Mouse (Mus musculus): ENCODE measurements around the gene Elmo1. TPM values are rescaled to one million over a fixed set of nuclear protein-coding genes. Genes with fewer than 3 reads are reported as not detected.

Elmo1 gene
- polyA plus RNA-seq, 1 experiment, result 0.40 TPM

DNA sequence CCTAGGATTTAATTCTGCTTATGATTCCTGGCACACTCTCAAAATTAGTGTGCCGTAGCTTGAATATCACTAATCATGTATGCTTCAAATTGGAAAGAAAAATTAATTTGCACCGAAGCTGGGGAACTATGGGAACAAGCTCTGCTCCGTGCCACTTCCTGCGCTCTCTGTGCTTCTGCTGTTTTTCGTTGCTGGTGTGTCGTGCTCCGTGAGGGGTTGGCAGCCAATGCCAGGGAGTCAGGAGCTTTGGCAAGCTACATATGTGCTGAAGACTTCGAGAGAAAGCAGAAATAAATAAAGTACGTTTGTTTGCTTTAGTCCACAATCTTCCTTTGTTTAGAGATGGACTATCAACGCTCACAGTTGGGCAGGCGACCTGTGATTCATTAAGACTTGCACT, 225.7 kb downstream of the Elmo1 start:
- no peak overlapping the region for H3ac ChIP-seq (ENCODE audit: control insufficient read depth, insufficient read length)
- no peaks in the 10 kb centered on the region for H3K36me3 ChIP-seq (ENCODE audit: control insufficient read depth, insufficient read depth)
- no peak overlapping the region for H3K4me2 ChIP-seq (ENCODE audit: low read depth)
- no peak for TF ChIP-seq TCF12 (IDR thresholded peaks at IDR 0.05; ENCODE audit: insufficient read depth, poor library complexity, severe bottlenecking)
- TF ChIP-seq SRF (IDR thresholded peaks at IDR 0.05; ENCODE audit: control insufficient read depth, insufficient read length, low read depth), result no peak
- no peak for TF ChIP-seq CEBPB (IDR thresholded peaks at IDR 0.05; ENCODE audit: insufficient read depth, poor library complexity, severe bottlenecking)
- no peak for TF ChIP-seq POLR2AphosphoS2 (IDR thresholded peaks at IDR 0.05; ENCODE audit: insufficient read length, low read depth)
- TF ChIP-seq MYOG (IDR thresholded peaks at IDR 0.05; ENCODE audit: control insufficient read depth in 1 of 3, insufficient read depth in 1 of 3, insufficient read length in 2 of 3, low read depth in 2 of 3), result no peak
- no peak for TF ChIP-seq TCF3 (IDR thresholded peaks at IDR 0.05; ENCODE audit: insufficient read length, low read depth)
- H3K79me2 ChIP-seq (ENCODE audit: control insufficient read depth, insufficient read depth), result no peaks in the 10 kb centered on the region
- no peak overlapping the region for H3K4me3 ChIP-seq
- no peaks in the 10 kb centered on the region for H3K27me3 ChIP-seq (ENCODE audit: control insufficient read depth, insufficient read depth, insufficient read length)

DNA sequence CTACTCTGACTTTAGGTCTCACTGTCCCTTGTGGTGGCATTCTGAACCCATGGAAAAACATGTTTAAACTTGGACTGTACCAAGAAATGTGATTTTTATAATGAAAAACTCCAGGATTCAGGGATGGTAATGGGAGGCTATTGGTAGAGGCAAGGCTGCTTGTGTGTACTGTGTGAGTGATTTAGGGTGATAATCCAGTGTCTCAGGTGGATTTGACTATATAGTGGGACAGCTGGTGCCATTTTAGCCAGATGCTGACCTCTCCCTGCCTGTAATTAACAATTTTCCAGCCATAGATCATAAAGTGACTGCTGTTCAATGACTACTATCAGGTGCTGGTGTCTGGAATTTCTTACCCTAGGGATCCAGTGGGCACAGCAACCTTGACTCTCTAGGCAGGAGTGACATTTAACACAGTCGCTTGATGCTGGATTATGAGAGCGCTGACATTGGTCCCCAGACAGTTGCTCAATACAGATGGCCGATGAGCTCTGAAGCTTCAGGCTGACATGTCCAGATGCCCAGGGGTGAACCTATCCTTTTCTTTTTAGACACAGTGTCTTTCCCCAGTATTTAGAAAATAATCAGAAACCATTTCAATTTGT, 228.3 kb downstream of the Elmo1 start:
- Histone ChIP-seq H3K4me2 (ENCODE audit: low read depth) (no peak overlapping the region), H3ac (ENCODE audit: control insufficient read depth, insufficient read length) (no peak overlapping the region), H3K4me3 (no peak overlapping the region), H3K79me2 (ENCODE audit: control insufficient read depth, insufficient read depth) (no peaks in the 10 kb centered on the region), H3K36me3 (ENCODE audit: control insufficient read depth, insufficient read depth) (no peaks in the 10 kb centered on the region), H3K27me3 (ENCODE audit: control insufficient read depth, insufficient read depth, insufficient read length) (no peaks in the 10 kb centered on the region)
- no peak for TF ChIP-seq MAX (IDR thresholded peaks at IDR 0.05; ENCODE audit: low read depth)
- no peak for TF ChIP-seq E2F4 (IDR thresholded peaks at IDR 0.05; ENCODE audit: insufficient read depth)
- TF ChIP-seq POLR2AphosphoS2 (IDR thresholded peaks at IDR 0.05; ENCODE audit: insufficient read length, low read depth), result no peak
- TF ChIP-seq TCF3 (IDR thresholded peaks at IDR 0.05; ENCODE audit: insufficient read length, low read depth), result no peak
- no peak for TF ChIP-seq SRF (IDR thresholded peaks at IDR 0.05; ENCODE audit: control insufficient read depth, insufficient read length, low read depth)
- no peak for TF ChIP-seq USF1 (IDR thresholded peaks at IDR 0.05; ENCODE audit: low read depth)
- no peak for TF ChIP-seq REST (IDR thresholded peaks at IDR 0.05; ENCODE audit: insufficient read depth, insufficient read length)
- TF ChIP-seq CEBPB (IDR thresholded peaks at IDR 0.05; ENCODE audit: insufficient read depth, poor library complexity, severe bottlenecking), result no peak
- TF ChIP-seq MYOD1 (IDR thresholded peaks at IDR 0.05; ENCODE audit: control insufficient read depth in 1 of 3, insufficient read length in 2 of 3, low read depth in 2 of 3), result no peak
- no peak for TF ChIP-seq POLR2A (IDR thresholded peaks at IDR 0.05; ENCODE audit: insufficient read length, low read depth)
- no peak for TF ChIP-seq MYOG (IDR thresholded peaks at IDR 0.05; ENCODE audit: control insufficient read depth in 1 of 3, insufficient read depth in 1 of 3, insufficient read length in 2 of 3, low read depth in 2 of 3)
- no peak for TF ChIP-seq TCF12 (IDR thresholded peaks at IDR 0.05; ENCODE audit: insufficient read depth, poor library complexity, severe bottlenecking)

DNA sequence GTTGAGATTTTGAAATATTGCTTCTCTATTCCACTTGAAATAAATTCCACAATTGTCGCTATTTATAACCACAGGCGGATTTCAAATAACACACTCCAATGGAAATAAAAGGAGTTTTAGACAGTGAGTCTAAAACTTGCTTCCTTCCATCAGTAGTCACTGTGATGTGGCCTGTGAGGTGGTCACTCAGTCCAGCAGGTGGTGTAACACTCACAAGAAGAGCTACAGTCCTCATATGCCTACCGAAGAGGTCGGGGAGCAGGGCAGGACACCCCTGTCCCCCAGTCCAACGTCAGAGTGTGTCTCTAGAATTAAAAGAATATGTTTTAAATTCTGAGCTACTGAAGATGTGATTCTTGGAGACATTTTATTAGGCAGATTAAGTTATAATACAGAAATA, 229.8 kb downstream of the Elmo1 start:
- H3ac ChIP-seq (ENCODE audit: control insufficient read depth, insufficient read length), result no peak overlapping the region
- H3K4me2 ChIP-seq (ENCODE audit: low read depth), result no peak overlapping the region
- no peaks in the 10 kb centered on the region for H3K36me3 ChIP-seq (ENCODE audit: control insufficient read depth, insufficient read depth)
- TF ChIP-seq REST (IDR thresholded peaks at IDR 0.05; ENCODE audit: insufficient read depth, insufficient read length), result no peak
- TF ChIP-seq CEBPB (IDR thresholded peaks at IDR 0.05; ENCODE audit: insufficient read depth, poor library complexity, severe bottlenecking), result no peak
- no peak for TF ChIP-seq TCF3 (IDR thresholded peaks at IDR 0.05; ENCODE audit: insufficient read length, low read depth)
- TF ChIP-seq POLR2AphosphoS2 (IDR thresholded peaks at IDR 0.05; ENCODE audit: insufficient read length, low read depth), result no peak
- no peak for TF ChIP-seq USF1 (IDR thresholded peaks at IDR 0.05; ENCODE audit: low read depth)
- TF ChIP-seq POLR2A (IDR thresholded peaks at IDR 0.05; ENCODE audit: insufficient read length, low read depth), result no peak
- TF ChIP-seq MYOG (IDR thresholded peaks at IDR 0.05; ENCODE audit: control insufficient read depth in 1 of 3, insufficient read depth in 1 of 3, insufficient read length in 2 of 3, low read depth in 2 of 3), result no peak
- TF ChIP-seq TCF12 (IDR thresholded peaks at IDR 0.05; ENCODE audit: insufficient read depth, poor library complexity, severe bottlenecking), result no peak
- TF ChIP-seq MAX (IDR thresholded peaks at IDR 0.05; ENCODE audit: low read depth), result no peak
- no peak for TF ChIP-seq E2F4 (IDR thresholded peaks at IDR 0.05; ENCODE audit: insufficient read depth)
- no peak for TF ChIP-seq MYOD1 (IDR thresholded peaks at IDR 0.05; ENCODE audit: control insufficient read depth in 1 of 3, insufficient read length in 2 of 3, low read depth in 2 of 3)
- TF ChIP-seq SRF (IDR thresholded peaks at IDR 0.05; ENCODE audit: control insufficient read depth, insufficient read length, low read depth), result no peak
- H3K4me3 ChIP-seq, result no peak overlapping the region
- H3K27me3 ChIP-seq (ENCODE audit: control insufficient read depth, insufficient read depth, insufficient read length), result no peaks in the 10 kb centered on the region
- H3K79me2 ChIP-seq (ENCODE audit: control insufficient read depth, insufficient read depth), result no peaks in the 10 kb centered on the region

- no peak overlapping the region for H3K4me3 ChIP-seq
- H3K27me3 ChIP-seq (ENCODE audit: control insufficient read depth, insufficient read depth, insufficient read length), result no peaks in the 10 kb centered on the region
- H3K4me2 ChIP-seq (ENCODE audit: low read depth), result no peak overlapping the region
- H3ac ChIP-seq (ENCODE audit: control insufficient read depth, insufficient read length), result no peak overlapping the region
- no peaks in the 10 kb centered on the region for H3K36me3 ChIP-seq (ENCODE audit: control insufficient read depth, insufficient read depth)
- TF ChIP-seq TCF12 (IDR thresholded peaks at IDR 0.05; ENCODE audit: insufficient read depth, poor library complexity, severe bottlenecking), result no peak
- no peak for TF ChIP-seq MYOD1 (IDR thresholded peaks at IDR 0.05; ENCODE audit: control insufficient read depth in 1 of 3, insufficient read length in 2 of 3, low read depth in 2 of 3)
- TF ChIP-seq MYOG (IDR thresholded peaks at IDR 0.05; ENCODE audit: control insufficient read depth in 1 of 3, insufficient read depth in 1 of 3, insufficient read length in 2 of 3, low read depth in 2 of 3), result no peak
- no peak for TF ChIP-seq POLR2A (IDR thresholded peaks at IDR 0.05; ENCODE audit: insufficient read length, low read depth)
- TF ChIP-seq E2F4 (IDR thresholded peaks at IDR 0.05; ENCODE audit: insufficient read depth), result no peak
- no peak for TF ChIP-seq MAX (IDR thresholded peaks at IDR 0.05; ENCODE audit: low read depth)
- no peak for TF ChIP-seq REST (IDR thresholded peaks at IDR 0.05; ENCODE audit: insufficient read depth, insufficient read length)
- TF ChIP-seq SRF (IDR thresholded peaks at IDR 0.05; ENCODE audit: control insufficient read depth, insufficient read length, low read depth), result no peak
- TF ChIP-seq POLR2AphosphoS2 (IDR thresholded peaks at IDR 0.05; ENCODE audit: insufficient read length, low read depth), result no peak
- no peak for TF ChIP-seq TCF3 (IDR thresholded peaks at IDR 0.05; ENCODE audit: insufficient read length, low read depth)
- no peak for TF ChIP-seq USF1 (IDR thresholded peaks at IDR 0.05; ENCODE audit: low read depth)
- no peak for TF ChIP-seq CEBPB (IDR thresholded peaks at IDR 0.05; ENCODE audit: insufficient read depth, poor library complexity, severe bottlenecking)
- no peaks in the 10 kb centered on the region for H3K79me2 ChIP-seq (ENCODE audit: control insufficient read depth, insufficient read depth)
Measured at GRCm38 (mm10) chr13:20323478-20323877, 233.1 kb downstream of the Elmo1 start.
